Mouse (Mus musculus) heart, adult 8-10 months (tissue): ENCODE measurements around the gene A630095N17Rik. TPM values are rescaled to one million over a fixed set of nuclear protein-coding genes. Genes with fewer than 3 reads are reported as not detected.
"Not testable (repeated sequence)": the region's sequence is repeated elsewhere in the genome, so short reads cannot be mapped to it uniquely, and the experiment has no call there.

Experiments
- DNase-seq: peaks from one replicate; pipeline ENCODE4 v3.0.0; 2022; ENCODE audit warnings: low spot score
- total RNA-seq, 4 experiments: library from RNA; stranded (reverse); gene quantifications; 2 replicates each; pipeline ENCODE4 v1.2.4; 2022

The A630095N17Rik gene
- total RNA-seq, 4 experiments from 2014 or later, result not detected

DNA sequence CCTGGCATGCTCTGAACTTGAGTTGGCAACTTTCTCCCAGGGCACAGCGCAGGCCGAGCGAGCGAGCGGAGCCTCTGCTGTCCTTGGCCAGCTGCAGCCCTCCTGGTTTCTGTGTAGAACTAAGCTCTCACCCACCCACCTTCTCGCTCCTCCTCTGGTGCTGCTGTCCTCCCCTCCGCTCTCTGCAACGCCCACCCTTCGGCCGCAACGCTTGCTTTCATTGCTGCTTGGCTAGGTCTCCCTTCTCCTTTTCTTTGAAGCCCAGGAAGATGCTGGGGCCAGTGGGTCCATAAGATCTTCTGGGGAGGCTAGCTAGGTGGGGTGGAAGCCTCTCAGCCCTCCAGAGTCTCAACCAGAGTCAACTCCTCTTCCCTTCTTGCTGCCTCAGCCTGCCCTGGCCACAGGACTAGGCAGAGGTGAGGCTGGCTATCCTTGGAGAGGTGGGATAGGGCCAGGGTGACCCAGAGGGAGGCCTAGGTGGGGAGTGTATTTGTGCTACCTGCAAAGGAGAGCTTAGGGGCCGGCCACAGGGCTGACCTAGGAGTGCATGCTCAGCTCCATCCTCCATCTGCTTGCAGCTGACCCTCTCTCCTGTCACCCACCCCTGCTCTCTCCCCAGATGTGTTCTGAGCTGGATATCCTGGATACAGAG, 12.4 kb upstream of the A630095N17Rik start:
- no peak for DNase-seq

DNA sequence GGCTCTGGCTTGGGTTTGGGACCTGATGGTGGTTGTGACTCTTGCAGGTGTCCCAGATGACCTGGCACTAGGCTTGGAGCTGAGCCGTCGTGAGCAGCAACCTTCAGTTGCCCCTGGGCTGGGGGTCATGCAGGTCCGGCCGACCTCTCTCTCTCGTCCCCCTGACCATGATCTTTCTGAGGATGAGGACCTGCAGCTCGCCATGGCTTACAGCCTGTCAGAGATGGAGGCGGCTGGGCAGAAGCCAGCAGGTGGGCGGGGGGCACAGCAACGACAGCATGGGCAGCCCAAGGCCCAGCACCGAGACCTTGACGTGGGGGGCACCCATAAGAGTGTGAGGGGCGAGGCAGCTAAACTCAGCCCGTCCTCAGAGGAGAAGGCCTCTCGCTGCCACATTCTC, 11.5 kb upstream of the A630095N17Rik start:
- no peak for DNase-seq

GRCm38 (mm10) chr1:75239591-75239990, 7.7 kb upstream of the A630095N17Rik start:
- peak; percentile 68 for DNase-seq

DNA sequence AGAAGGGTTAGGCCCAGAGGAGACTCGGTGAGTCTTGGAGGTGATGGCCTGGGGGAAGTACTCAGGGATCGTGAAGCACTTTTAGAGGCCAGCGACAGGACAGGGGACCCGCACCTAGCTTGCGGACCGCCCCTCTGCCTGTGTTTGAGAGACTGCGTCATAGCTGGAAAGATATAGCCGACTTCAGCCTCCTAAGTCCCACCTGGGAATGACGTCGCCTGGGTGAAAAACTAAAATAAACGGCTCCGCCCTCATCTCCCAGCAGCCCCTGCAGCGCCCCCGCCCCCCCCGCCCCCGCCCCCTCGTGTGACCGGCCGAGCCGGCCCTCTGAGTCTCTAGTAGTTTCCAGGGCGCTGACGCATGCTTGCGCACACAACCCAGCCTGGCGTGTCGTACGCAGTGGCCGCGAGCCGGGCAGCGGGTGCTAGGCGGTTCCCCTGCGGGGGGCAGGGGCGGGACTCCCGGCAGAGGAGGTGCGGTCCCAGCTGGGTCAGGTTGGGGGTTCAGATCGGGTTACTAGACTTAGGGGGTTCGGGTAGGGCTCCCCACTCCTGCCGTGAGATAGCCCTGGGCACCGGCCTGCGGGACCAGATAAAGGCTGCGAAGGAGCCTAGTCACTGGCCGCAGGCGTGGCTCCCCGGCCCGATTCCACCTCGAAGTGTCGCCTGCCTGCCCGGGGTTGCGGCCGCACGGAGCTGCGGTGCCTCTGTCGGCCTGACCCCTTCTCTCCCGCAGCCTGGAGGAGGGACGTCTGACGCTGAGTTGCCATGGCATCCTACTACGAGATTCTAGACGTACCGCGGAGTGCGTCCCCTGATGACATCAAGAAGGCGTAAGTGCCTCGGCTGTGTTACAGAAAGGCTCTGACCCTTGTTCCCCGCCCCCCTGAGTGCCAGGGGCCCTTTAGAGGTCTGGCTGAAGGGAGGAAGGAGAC, 4.5 kb upstream of the A630095N17Rik start, which contains the start of gene Dnajb2:
Gene Dnajb2 (plus strand): TSS at position 290 of the 934 bp plus-strand sequence.
- DNase-seq, result peak; percentile 90

DNA sequence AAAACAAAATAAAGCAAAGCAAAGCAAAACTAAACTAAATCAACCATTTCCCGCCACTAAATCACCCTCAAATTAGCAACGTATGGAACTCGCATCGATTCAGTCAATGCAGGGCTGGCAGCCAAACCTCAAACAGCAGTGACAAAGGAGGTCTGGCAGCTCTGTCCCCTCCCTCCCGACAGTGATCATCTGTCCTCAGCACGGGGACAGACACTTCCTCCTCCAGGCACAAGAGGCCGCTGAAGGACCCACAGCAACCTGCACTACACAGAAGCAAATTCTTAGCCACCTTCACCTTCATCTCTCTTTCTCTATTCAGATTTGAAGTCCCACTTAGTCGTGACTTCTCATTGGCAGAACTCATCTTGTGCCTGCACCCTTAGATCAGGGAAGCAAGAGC, 2.7 kb upstream of the A630095N17Rik start:
- peak; percentile 64 for DNase-seq

GRCm38 (mm10) chr1:75232489-75232888, 587 bp upstream of the A630095N17Rik start:
- not testable (repeated sequence) for DNase-seq

DNA sequence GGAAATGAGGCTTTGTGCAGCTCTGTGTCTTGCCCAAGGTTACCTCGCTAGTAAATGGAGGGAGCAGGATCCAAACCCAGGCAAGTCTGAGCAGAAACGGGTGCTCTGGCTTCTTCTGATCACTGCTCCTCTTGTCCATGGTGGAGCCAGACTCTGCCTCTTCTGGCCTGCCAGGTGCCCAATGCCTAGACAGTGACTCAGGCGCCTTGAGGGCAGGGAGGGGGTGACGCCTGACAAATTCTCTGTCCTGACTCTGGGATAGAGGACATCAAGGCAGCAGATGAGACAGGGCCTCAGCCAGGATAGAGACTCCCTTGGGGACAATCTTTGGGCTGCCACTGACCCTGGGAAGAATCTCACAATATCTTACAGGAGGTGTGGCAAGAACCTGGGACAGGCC, 678 bp downstream of the A630095N17Rik start:
- DNase-seq, result no peak

GRCm38 (mm10) chr1:75230335-75230994, 1.4 kb downstream of the A630095N17Rik start:
- DNase-seq, result no peak

GRCm38 (mm10) chr1:75229158-75229557, 2.7 kb downstream of the A630095N17Rik start:
- no peak for DNase-seq

GRCm38 (mm10) chr1:75227653-75228052, 4.2 kb downstream of the A630095N17Rik start:
- DNase-seq, result no peak

DNA sequence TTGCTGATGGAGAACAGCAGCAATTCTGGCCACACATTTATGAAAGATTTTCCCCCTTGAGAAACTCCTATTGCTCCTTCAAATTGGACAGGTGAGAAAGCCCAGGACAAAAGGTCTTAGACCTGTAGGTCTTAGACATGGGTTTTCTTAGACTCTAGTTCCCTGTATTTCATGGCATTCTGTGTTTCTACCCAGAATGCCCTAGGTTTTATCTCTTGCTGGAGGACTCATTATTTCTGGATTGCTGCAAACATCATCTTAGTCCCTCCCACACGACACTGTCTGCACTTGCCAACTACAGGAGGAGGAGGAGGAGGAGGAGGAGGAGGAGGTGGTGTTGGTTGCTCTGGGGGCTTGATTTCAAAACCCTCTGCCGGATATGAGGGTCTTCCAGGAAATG, 5.8 kb downstream of the A630095N17Rik start:
- DNase-seq, result no peak

DNA sequence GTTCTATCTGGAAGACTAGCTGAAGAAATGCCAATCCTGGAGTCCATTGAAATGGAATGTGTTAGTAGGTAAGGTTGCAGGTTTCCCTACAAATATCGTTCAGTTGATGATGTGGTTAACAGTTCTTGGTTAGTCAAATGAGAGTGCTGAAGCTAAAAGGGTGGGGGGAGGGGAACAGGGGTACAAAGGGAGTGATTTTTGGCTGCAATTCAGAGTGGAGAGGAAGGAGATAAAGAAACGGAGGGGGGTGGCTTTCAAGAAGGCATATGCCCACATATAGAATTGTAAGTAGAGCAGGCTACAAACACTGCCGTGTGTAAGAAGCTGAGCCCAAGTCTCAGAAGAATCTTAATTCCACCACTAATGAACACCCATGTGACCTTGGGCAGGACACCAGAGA, 6.4 kb downstream of the A630095N17Rik start:
- DNase-seq, result no peak

DNA sequence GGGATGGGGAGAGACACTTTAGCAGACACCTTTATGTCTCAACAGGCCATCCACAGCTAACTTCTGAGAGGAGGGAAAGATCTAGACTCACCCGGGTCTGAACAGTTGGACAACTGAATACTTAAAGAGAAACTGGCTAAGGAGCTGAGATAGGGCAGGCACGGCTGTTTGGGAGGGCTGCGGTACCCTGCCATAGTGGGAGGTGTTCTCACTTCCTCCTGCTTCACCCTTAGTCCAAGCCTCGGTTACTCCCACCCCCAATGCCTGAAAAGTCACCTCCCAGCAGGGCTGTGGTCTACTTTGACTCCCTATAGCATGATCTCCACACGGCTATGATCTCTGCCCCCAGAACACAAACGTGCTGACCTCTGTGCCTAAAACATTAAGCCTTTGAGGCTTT, 8.4 kb downstream of the A630095N17Rik start:
- DNase-seq, result no peak

GRCm38 (mm10) chr1:75222926-75223325, 9.0 kb downstream of the A630095N17Rik start:
- no peak for DNase-seq

DNA sequence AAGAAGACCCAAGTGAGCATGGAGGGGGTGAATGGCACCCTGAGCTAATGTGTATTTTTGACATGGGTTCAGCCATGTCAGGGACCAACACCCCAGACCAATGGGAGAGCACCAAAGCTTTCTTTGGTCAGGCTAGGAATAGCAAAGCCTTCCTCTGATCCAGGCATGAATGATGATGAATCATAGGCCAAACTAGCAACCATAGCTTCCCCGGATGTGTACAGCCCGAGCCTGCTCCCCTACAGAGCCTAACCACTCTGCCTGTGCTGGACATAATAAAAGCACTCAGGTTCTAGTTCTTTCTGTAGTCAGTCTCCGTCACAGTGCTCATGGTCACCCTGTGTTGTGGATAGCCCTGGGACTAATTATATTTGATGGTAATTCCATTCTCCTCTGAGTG, 10.4 kb downstream of the A630095N17Rik start:
- DNase-seq, result no peak

- no peak for DNase-seq
Observed at GRCm38 (mm10) chr1:75219531-75219930, 12.4 kb downstream of the A630095N17Rik start, which contains the start of gene Tuba4a. TSS of gene Tuba4a (minus strand) at chr1:75219865.

GRCm38 (mm10) chr1:75219078-75219477, 12.8 kb downstream of the A630095N17Rik start:
- DNase-seq, result peak; percentile 89

DNA sequence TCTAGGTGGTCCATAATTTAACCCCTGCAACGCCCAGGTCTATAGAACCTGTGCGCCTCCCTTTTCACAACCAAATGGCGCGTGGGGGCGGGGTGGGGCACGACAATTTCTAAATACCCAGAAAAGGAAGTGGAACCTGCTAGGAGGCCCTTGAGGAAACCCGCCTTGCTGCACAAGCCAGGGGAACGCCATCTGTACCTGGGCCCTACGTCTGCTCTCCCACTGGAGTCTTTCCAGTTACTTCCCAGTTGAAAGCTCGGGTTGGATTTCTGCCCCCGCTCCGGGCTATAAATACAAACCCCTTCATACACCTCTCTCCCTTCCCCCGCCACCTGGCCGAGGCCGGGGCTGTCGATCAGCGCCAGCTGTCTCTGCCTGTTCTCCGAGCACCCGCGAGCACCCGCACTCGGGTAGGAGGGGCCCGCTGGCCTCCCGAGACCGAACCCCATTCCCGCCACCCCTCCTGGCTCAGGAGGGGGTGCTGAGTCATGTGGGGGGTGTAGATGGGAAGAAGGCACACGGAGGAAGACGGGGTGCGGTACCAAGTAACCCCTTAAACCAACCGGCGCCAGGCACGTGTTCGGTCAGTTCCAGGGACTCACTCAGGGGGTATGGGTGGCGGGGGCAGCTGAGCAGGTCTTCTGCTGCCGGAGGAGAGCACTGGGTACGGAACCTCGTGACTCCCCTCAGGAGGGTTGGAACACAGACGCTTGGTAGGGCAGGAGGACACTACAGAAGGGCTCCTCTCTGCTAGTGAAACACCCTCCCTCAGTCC, 13.5 kb downstream of the A630095N17Rik start:
- DNase-seq, result peak; percentile 71

GRCm38 (mm10) chr1:75217893-75218226, 14.0 kb downstream of the A630095N17Rik start:
- DNase-seq, result no peak

DNA sequence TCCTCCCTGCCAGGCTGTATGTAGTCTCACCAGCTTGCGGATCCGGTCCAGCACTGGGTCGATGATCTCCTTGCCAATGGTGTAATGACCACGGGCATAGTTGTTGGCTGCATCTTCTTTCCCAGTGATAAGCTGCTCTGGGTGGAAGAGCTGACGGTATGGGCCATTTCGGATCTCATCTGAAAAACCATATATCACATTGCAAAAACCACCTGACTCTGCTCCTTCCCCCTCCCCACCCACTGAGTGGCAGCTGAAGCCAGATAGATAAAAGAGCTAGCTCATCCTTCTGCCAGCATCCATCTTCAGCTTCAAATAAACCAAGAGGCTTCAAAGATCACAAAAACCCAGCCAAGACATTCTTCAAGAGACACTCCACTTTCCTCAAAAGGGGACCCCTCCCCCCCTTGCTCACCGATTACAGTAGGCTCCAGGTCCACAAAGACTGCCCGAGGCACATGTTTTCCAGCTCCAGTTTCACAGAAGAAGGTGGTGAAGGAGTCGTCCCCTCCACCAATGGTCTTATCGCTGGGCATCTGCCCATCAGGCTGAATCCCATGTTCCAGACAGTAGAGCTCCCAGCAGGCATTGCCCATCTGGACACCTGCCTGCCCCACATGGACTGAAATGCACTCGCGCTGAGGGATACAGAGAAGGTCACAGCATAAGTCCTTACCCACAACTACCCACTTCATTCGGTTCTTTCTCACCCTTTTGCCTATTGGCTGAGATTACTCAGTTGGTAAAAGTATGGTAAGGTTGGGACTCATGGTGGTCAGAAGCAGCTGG, 14.9 kb downstream of the A630095N17Rik start:
- peak; percentile 57 for DNase-seq

DNA sequence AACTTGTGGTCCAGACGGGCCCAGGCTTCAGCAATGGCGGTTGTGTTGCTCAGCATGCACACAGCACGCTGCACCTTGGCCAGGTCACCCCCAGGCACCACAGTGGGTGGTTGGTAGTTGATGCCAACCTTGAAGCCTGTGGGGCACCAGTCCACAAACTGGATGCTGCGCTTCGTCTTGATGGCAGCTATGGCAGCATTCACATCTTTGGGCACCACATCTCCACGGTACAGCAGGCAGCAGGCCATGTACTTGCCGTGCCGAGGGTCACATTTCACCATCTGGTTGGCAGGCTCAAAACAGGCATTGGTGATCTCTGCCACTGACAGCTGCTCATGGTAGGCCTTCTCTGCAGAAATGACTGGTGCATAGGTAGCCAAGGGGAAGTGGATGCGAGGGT, 16.1 kb downstream of the A630095N17Rik start:
- no peak for DNase-seq
